Mouse (Mus musculus): Measurements from ENCODE around the gene P2ry10b. TPM values are rescaled to one million over a fixed set of nuclear protein-coding genes. Genes with fewer than 3 reads are reported as not detected.

P2ry10b gene
- polyA plus RNA-seq (2012; fragmentation: generic; extraction: Trizol): 3.1 TPM
- long read RNA-seq, experiment 1, partial matches to known transcripts: 0 of 5 reads
- long read RNA-seq, experiment 1, other reads (novel, unspliced or antisense): 0 of 5 reads
- long read RNA-seq, experiment 2, transcript P2ry10b-204 (2 exons, 784 nt): major isoform, 9 of 16 reads
- long read RNA-seq, experiment 2, partial matches to known transcripts: 0 of 16 reads
- long read RNA-seq, experiment 2, other reads (novel, unspliced or antisense): 2 of 16 reads

- no peaks in the 10 kb centered on the region for H3K27me3 ChIP-seq (ENCODE audit: control insufficient read depth, insufficient read depth, insufficient read length)
- peaks cover 2% of the 10 kb centered on the region for H3K79me3 ChIP-seq (ENCODE audit: low read depth)
- peak within 1 kb of the TSS; percentile 25 for H3K4me3 ChIP-seq (ENCODE audit: insufficient read depth, poor library complexity, severe bottlenecking)
- H3K79me2 ChIP-seq (ENCODE audit: control insufficient read depth, insufficient read depth): peaks cover 7% of the 10 kb centered on the region
- peak; percentile 43 for TF ChIP-seq USF1 (IDR thresholded peaks at IDR 0.05; ENCODE audit: low read depth)
- no peak for TF ChIP-seq MAX (IDR thresholded peaks at IDR 0.05)
- peak within 1 kb of the TSS; percentile 15 for H3ac ChIP-seq (ENCODE audit: control insufficient read depth, insufficient read length, low read depth)
- H3K36me3 ChIP-seq (ENCODE audit: control insufficient read depth, insufficient read depth): no peaks in the 10 kb centered on the region
Measured at GRCm38 (mm10) chrX:107148681-107149080, at the start of gene P2ry10b. TSS of gene P2ry10b (plus strand) at chrX:107148927.

- Histone ChIP-seq H3K27me3 (ENCODE audit: control insufficient read depth, insufficient read depth, insufficient read length) (no peaks in the 10 kb centered on the region), H3K4me3 (ENCODE audit: insufficient read depth, poor library complexity, severe bottlenecking) (no peak overlapping the region), H3K36me3 (ENCODE audit: control insufficient read depth, insufficient read depth) (no peaks in the 10 kb centered on the region), H3ac (ENCODE audit: control insufficient read depth, insufficient read length, low read depth) (no peak overlapping the region), H3K79me2 (ENCODE audit: control insufficient read depth, insufficient read depth) (no peaks in the 10 kb centered on the region), H3K79me3 (ENCODE audit: low read depth) (no peaks in the 10 kb centered on the region)
- TF ChIP-seq CTCF (IDR thresholded peaks at IDR 0.05; ENCODE audit: control insufficient read depth, insufficient read depth, insufficient read length) (no peak), MAX (IDR thresholded peaks at IDR 0.05) (no peak), MYOG (IDR thresholded peaks at IDR 0.05; ENCODE audit: control insufficient read depth, extremely low read depth, insufficient read length) (no peak), CEBPB (IDR thresholded peaks at IDR 0.05; ENCODE audit: low read depth) (no peak), FOSL1 (IDR thresholded peaks at IDR 0.05; ENCODE audit: insufficient read depth, low read length, poor library complexity, severe bottlenecking) (no peak), MYOD1 (IDR thresholded peaks at IDR 0.05; ENCODE audit: control insufficient read depth, insufficient read length, low read depth) (no peak), USF1 (IDR thresholded peaks at IDR 0.05; ENCODE audit: low read depth) (no peak)
Measured at GRCm38 (mm10) chrX:107116333-107116732, 32.4 kb upstream of the P2ry10b start.

GRCm38 (mm10) chrX:107116987-107117386 lies 31.7 kb upstream of the P2ry10b start:
- Histone ChIP-seq H3K79me3 (ENCODE audit: low read depth) (no peaks in the 10 kb centered on the region), H3K4me3 (ENCODE audit: insufficient read depth, poor library complexity, severe bottlenecking) (no peak overlapping the region), H3ac (ENCODE audit: control insufficient read depth, insufficient read length, low read depth) (no peak overlapping the region), H3K36me3 (ENCODE audit: control insufficient read depth, insufficient read depth) (no peaks in the 10 kb centered on the region), H3K79me2 (ENCODE audit: control insufficient read depth, insufficient read depth) (no peaks in the 10 kb centered on the region), H3K27me3 (ENCODE audit: control insufficient read depth, insufficient read depth, insufficient read length) (no peaks in the 10 kb centered on the region)
- no peak for TF ChIP-seq MAX (IDR thresholded peaks at IDR 0.05)
- no peak for TF ChIP-seq CEBPB (IDR thresholded peaks at IDR 0.05; ENCODE audit: low read depth)
- TF ChIP-seq USF1 (IDR thresholded peaks at IDR 0.05; ENCODE audit: low read depth): no peak
- no peak for TF ChIP-seq MYOD1 (IDR thresholded peaks at IDR 0.05; ENCODE audit: control insufficient read depth, insufficient read length, low read depth)
- no peak for TF ChIP-seq CTCF (IDR thresholded peaks at IDR 0.05; ENCODE audit: control insufficient read depth, insufficient read depth, insufficient read length)

GRCm38 (mm10) chrX:107143184-107143583 lies 5.5 kb upstream of the P2ry10b start:
- no peak overlapping the region for H3ac ChIP-seq (ENCODE audit: control insufficient read depth, insufficient read length, low read depth)
- H3K79me2 ChIP-seq (ENCODE audit: control insufficient read depth, insufficient read depth): no peaks in the 10 kb centered on the region
- no peaks in the 10 kb centered on the region for H3K27me3 ChIP-seq (ENCODE audit: control insufficient read depth, insufficient read depth, insufficient read length)
- no peak overlapping the region for H3K4me3 ChIP-seq (ENCODE audit: insufficient read depth, poor library complexity, severe bottlenecking)
- H3K36me3 ChIP-seq (ENCODE audit: control insufficient read depth, insufficient read depth): no peaks in the 10 kb centered on the region
- TF ChIP-seq MYOD1 (IDR thresholded peaks at IDR 0.05; ENCODE audit: control insufficient read depth, insufficient read length, low read depth) (no peak), MAX (IDR thresholded peaks at IDR 0.05) (no peak), CEBPB (IDR thresholded peaks at IDR 0.05; ENCODE audit: low read depth) (no peak), FOSL1 (IDR thresholded peaks at IDR 0.05; ENCODE audit: insufficient read depth, low read length, poor library complexity, severe bottlenecking) (no peak), USF1 (IDR thresholded peaks at IDR 0.05; ENCODE audit: low read depth) (no peak), CTCF (IDR thresholded peaks at IDR 0.05; ENCODE audit: control insufficient read depth, insufficient read depth, insufficient read length) (no peak), MYOG (IDR thresholded peaks at IDR 0.05; ENCODE audit: control insufficient read depth, extremely low read depth, insufficient read length) (no peak)
- no peaks in the 10 kb centered on the region for H3K79me3 ChIP-seq (ENCODE audit: low read depth)

GRCm38 (mm10) chrX:107143930-107144329 lies 4.8 kb upstream of the P2ry10b start:
- no peaks in the 10 kb centered on the region for H3K36me3 ChIP-seq (ENCODE audit: control insufficient read depth, insufficient read depth)
- no peak overlapping the region for H3K4me3 ChIP-seq (ENCODE audit: insufficient read depth, poor library complexity, severe bottlenecking)
- no peaks in the 10 kb centered on the region for H3K79me2 ChIP-seq (ENCODE audit: control insufficient read depth, insufficient read depth)
- no peak overlapping the region for H3ac ChIP-seq (ENCODE audit: control insufficient read depth, insufficient read length, low read depth)
- no peaks in the 10 kb centered on the region for H3K79me3 ChIP-seq (ENCODE audit: low read depth)
- TF ChIP-seq USF1 (IDR thresholded peaks at IDR 0.05; ENCODE audit: low read depth) (no peak), CTCF (IDR thresholded peaks at IDR 0.05; ENCODE audit: control insufficient read depth, insufficient read depth, insufficient read length) (no peak), MAX (IDR thresholded peaks at IDR 0.05) (no peak), FOSL1 (IDR thresholded peaks at IDR 0.05; ENCODE audit: insufficient read depth, low read length, poor library complexity, severe bottlenecking) (no peak)
- H3K27me3 ChIP-seq (ENCODE audit: control insufficient read depth, insufficient read depth, insufficient read length): no peaks in the 10 kb centered on the region

- Histone ChIP-seq H3K36me3 (ENCODE audit: control insufficient read depth, insufficient read depth) (no peaks in the 10 kb centered on the region), H3K27me3 (ENCODE audit: control insufficient read depth, insufficient read depth, insufficient read length) (no peaks in the 10 kb centered on the region), H3K79me2 (ENCODE audit: control insufficient read depth, insufficient read depth) (peaks cover 7% of the 10 kb centered on the region), H3K79me3 (ENCODE audit: low read depth) (peaks cover 2% of the 10 kb centered on the region), H3ac (ENCODE audit: control insufficient read depth, insufficient read length, low read depth) (peak overlapping the region; percentile 15), H3K4me3 (ENCODE audit: insufficient read depth, poor library complexity, severe bottlenecking) (peak overlapping the region; percentile 25)
- TF ChIP-seq FOSL1 (IDR thresholded peaks at IDR 0.05; ENCODE audit: insufficient read depth, low read length, poor library complexity, severe bottlenecking) (no peak), CEBPB (IDR thresholded peaks at IDR 0.05; ENCODE audit: low read depth) (no peak), USF1 (IDR thresholded peaks at IDR 0.05; ENCODE audit: low read depth) (no peak), MAX (IDR thresholded peaks at IDR 0.05) (no peak), MYOG (IDR thresholded peaks at IDR 0.05; ENCODE audit: control insufficient read depth, extremely low read depth, insufficient read length) (no peak), MYOD1 (IDR thresholded peaks at IDR 0.05; ENCODE audit: control insufficient read depth, insufficient read length, low read depth) (no peak)
Measured at GRCm38 (mm10) chrX:107149391-107149993, 765 bp downstream of the P2ry10b start.
